Mouse (Mus musculus) layer of hippocampus, adult 9-11 months (tissue): ENCODE data around the gene Npas3.

Source experiments
- DNase-seq: peaks from one replicate; pipeline ENCODE4 v3.0.0; 2022

Gene Npas3

DNA sequence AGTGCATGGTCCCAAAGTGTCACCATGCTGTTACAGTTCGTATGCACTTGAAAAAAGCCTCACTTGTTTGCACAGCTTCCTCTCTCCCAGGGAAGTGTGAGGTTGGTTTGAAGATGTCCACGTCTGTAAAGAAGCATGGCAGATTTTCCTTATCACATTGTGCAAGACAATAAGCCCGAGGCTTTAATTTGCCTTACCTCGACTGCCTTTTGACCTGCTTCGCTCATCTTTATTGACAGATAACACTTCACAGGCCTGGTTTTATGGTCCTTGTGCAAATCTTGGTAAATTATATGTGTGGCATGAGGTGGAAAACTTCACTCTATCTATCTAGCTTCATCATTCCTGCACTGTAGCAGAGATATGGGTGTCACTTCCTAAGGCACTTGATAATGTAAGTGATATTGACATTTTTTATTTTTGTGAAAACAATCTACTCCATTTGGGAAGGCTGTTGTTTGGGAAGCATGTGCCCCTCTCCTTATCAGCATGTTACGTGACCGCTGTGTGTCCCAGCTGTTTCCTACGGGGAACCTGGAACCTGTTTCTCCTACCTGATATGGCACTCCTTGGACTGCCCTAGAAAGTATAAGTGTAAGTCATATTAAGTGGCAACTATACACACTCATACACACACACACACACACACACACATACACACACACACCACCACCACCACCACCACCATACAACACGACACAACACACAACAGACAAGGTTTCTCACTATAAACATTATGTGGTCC is 450.2 kb downstream of the Npas3 start:
- no peak for DNase-seq

- peak; percentile 9 for DNase-seq
Observed at GRCm38 (mm10) chr12:53719896-53720295, 471.4 kb downstream of the Npas3 start.

- DNase-seq = no peak
Observed at GRCm38 (mm10) chr12:53722156-53722555, 473.7 kb downstream of the Npas3 start.

GRCm38 (mm10) chr12:53722718-53723698 is 474.5 kb downstream of the Npas3 start:
- DNase-seq = no peak

DNA sequence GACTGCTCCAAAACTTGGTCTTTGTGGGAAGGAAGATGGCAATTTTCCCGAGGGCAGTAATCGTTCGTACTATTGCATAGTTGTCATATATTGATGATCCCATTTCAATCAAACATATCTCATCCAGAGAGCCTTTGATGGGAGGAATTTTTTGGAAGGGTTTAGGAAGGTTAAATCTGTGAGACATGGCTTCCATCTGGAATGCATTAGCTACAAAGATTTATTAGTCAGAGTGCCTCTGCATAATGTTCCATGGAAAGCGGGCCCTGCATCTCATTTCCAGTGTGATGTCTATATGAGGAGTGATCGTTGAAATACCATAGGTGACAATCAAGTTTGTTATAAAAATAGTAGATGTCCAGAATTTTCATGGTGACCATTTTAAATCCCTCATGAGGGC is 480.8 kb downstream of the Npas3 start:
- DNase-seq = no peak

DNA sequence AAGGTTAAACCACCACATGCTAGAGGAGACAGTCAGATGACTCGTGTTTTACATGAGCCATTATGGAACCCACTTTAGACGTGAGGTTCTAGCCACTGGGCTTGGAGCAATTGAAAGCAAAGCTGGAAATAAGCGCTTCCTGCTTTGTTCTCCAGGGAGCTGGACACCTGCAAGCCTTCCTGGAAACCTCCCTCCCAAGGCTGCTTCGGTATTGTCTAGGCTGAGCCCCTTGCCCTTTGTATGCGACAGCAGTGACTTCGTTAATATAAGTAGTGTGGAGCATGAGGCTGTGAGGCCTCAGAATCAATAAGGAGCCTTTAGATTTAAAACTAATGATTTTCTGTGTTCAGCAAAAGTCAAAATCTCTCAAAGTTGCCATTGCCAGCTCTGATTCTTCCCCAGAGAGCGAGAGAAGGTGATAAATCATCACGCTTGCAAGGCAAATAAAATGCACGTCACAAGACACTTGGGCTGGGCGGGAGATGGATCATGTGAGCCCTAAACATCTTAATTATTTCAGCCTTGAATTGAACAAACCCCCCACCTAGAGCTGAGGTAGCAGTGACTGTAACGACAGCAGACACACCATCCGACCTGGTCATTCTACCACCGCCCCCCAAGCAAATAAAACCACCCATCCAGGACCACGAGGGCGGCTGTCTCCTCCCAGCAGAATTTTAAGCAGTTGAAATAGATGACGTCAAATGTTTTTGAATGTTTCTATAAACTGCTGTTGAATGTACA is 490.2 kb downstream of the Npas3 start:
- DNase-seq = no peak

GRCm38 (mm10) chr12:53746653-53747052 is 498.2 kb downstream of the Npas3 start:
- no peak for DNase-seq

- DNase-seq = peak; percentile 66
Observed at GRCm38 (mm10) chr12:53749375-53749774, 500.9 kb downstream of the Npas3 start.

GRCm38 (mm10) chr12:53752281-53753072 is 504.0 kb downstream of the Npas3 start:
- no peak for DNase-seq

GRCm38 (mm10) chr12:53753368-53753937 is 505.0 kb downstream of the Npas3 start:
- no peak for DNase-seq

GRCm38 (mm10) chr12:53754236-53754635 is 505.8 kb downstream of the Npas3 start:
- DNase-seq = no peak

- no peak for DNase-seq
Observed at GRCm38 (mm10) chr12:53757631-53758030, 509.2 kb downstream of the Npas3 start.

DNA sequence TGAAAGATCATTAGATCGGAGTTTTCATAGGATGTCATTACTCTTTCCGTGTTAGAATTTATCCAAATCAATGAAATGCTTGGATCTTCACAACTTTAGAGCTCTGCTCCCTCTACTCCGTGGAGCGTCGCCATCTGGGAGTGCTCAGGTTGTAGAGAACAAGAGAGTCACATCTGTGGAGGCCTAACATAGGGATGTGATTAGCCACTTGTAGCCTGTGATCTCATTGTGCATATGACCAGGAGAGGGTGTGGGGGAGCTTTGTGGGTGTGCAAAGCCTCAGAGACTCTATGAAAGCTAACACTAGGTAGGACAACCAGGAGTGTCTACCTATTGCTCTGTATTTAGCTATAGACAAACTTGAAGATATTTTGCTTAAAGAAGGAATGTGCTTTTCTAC is 509.9 kb downstream of the Npas3 start:
- no peak for DNase-seq

- DNase-seq = no peak
Observed at GRCm38 (mm10) chr12:53764143-53764542, 515.7 kb downstream of the Npas3 start.

DNA sequence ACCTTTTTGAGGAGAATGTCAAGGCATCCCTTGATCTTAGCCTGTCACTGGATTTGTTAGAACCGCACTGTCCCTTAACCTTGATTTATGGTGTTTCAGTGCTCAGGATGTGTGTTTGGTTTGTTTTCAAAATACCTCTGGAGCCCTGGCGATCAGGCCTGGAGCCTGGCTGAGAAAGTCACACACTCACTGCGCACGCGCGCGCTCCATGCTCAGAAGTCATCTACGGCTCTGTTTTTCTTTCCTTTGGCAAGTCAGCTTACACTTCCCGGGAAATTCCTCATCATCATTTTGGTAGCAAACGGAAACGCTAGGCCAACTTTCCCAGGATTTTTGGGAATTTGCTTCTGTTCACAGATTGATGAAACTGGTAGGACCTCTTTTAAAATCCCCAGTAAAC is 519.9 kb downstream of the Npas3 start:
- DNase-seq = no peak

DNA sequence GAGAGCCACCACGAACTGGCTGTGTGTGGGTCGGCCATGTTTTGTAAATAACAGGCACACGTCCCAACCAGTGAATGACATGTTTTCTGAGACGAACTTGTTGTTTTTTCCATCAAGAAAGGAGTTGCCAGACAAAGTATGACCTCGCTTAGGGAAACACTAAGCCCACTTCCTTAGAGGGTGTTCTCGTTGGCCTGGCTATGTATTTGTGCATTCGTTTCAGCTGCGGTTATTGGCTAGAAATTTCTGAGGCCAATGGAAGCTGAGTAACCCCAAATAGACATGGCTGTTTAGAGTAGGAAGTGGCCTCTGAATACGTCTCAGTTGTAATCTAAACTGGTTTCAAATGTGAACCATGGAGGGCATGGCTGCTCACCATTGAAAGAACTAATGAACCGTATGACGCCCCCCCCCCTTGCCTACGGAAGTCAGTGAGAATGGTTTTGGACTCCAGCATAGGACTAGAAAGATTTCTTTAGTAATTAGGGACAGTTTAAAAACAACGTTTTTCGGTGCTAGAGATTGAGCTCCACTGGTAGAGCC is 523.0 kb downstream of the Npas3 start:
- DNase-seq = no peak

- no peak for DNase-seq
Observed at GRCm38 (mm10) chr12:53781850-53782552, 533.5 kb downstream of the Npas3 start.

GRCm38 (mm10) chr12:53789501-53789900 is 541.0 kb downstream of the Npas3 start:
- DNase-seq = no peak

GRCm38 (mm10) chr12:53794718-53795400 is 546.4 kb downstream of the Npas3 start:
- no peak for DNase-seq

DNA sequence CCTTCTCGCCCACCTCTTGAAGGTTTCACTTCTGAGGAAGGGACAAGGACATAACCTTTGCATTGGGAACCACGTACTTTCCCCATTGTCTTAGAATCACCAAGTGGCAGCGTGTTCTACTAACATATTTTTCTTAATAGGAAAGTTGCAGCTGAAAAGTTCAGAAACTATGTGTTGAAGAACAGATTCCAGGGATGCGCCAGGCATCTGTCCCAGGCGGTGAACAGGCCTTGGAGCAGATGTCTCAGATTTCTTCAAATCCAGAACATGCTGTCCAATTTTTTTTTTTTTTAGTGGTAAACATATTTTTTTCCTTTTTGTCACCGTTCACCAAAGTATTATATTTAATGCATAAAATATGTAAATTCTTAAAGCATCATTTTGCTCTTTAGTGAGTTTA is 553.4 kb downstream of the Npas3 start:
- peak; percentile 40 for DNase-seq
